Mouse (Mus musculus): ENCODE measurements around the gene Gm9970. TPM values are rescaled to one million over a fixed set of nuclear protein-coding genes. Genes with fewer than 3 reads are reported as not detected.

Gene Gm9970
- total RNA-seq (2021) = not detected
- long read RNA-seq, experiment 1 = 0 reads
- long read RNA-seq, experiment 2 = 0 reads

DNA sequence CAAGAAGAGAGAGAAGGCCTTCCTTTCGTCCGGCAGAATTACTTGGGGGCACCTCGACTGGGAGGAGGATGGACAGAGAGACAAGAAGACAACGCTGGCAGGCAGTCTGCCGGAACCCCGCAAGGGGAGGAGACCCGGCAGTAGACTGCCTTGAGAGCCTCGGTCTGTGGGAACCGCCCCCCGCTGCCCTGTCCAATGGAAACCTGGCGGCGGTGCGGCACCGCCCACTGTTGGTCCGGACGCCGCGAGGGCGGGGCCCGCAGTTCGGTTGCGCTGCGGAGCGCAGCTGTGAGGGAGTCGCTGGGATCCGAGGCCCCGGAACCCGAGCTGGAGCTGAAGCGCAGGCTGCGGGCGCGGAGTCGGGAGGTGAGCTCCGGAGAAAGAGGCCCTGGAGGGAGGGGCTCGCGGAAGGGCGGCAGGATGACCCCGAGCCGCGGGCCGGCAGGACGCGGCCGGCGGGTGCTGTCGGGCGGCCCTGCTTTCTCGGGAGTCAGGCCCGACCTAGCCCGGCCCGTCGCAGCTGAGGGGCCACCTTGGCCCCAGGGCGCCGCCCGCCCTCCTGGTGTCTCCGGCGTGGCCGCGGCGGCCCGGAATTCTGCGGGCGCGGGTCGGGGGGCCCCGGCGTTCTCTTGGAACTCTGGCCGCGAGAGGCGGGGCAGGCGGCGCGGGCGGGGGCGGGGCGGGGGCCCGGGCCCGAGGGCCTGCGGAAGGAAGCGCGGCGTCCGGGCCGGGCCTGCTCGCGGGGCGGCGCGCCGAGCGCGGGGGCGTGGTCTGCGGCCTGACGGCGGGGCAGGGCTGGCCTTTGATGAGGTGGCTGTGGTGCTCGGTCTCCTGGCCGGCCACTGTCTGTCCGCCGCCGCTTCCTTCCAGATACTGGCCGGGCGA, at the start of gene Gm9970, which contains the start of gene Nrbp1:
Gene Gm9970 (minus strand): TSS at position 596 of the 885 bp plus-strand sequence.
Gene Nrbp1 (plus strand): TSS at position 228 of the 885 bp plus-strand sequence.
- DNase-seq = peak; percentile 97

DNA sequence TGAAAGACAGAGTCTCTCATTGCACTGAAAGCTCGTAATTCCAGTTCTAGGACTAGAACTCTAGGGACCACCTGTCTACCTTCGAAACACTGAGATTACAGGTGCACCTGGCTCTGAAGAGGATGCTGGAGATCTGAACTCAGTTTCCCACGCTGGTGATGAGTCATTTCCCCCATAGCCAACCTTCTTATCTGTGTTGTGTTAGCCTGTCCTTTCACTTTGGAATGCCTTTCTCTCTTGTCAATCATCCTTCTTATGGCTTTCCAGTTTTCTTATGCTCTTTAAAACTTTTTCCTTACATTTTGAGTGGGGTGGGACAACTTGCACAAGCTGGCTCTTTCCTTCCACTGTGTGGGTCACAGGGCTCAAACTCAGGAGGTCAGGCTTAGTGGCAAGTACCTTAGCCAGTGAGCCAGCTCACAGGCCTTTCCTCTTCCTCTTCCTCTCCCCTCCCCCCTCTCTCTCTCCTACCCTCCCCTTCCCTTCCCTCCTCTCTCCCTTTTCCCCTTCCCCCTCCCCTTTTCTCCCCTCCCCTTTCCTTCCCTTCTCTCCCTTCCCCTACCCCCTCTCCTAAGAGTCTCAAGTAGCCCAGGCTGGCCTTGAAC, 48.7 kb upstream of the Gm9970 start:
- DNase-seq = no peak

DNA sequence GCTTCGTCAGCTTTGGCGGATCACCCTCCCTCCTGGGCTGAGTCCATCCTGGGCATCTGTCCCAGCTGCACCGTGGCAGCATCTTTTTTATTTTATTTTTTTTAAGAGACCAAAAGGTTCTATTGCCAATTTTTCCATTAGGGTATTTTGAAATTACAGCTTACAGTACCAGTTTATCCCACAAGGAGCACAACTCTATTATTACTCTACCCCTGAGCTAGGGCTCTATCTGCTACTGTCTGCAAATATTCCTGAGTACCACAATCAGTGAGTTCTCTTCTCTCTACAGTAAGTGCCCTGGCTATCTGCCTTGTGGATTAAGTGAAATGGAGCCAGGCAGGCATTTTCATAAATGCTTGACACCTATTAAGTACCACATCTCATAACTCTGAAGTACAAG, 47.6 kb upstream of the Gm9970 start:
- no peak for DNase-seq

DNA sequence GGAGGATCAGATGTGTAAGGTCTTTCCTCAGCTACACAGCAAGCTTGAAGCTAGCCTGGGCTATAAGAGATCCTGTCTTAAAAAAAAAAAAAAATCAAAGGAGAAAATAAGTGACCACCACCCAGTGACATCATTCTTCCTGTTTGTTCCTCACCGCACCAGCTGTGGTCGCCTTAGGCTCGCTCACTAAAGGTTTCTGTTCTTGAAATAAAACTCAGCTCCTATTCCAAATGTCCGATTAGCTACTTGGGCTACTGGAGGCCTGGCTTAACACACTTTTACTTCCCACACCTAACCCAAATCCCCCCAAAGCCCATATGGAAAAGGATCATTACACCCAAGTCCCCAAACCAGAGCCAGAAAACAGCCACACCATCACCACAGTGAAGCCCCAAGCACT, 47.2 kb upstream of the Gm9970 start:
- DNase-seq = no peak

DNA sequence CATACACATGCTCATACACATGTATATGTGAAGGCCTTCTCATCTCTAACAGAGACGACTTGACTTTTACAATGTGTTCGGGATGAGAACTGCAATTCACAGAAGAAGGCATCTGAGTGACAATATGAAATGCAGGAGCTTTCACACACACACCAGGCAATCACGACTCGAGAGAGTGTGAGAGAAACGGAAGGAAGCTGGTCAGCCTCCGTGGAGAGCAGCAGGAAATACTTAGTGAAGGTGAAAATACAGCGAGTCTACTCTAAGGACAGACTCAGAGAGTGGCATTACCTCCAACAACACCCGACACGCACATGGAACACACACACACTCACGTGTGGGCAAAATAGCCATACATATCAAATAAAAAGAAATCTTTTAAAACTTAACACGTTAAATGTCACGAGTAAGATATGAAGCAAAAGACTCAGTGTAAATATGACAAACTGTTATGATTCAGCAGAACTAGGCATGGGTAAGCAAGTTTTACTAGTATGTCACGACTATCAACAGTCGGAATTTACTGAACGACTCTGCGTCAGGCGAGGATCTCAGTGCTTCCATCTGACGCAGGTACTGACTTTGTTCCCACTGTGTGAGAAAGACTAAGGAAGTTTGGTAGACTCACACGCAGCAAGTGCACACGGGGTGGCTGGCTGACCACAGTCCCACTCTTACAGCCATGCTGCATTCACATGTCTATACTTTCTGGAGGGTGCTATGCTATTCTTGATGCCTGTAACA, 38.4 kb upstream of the Gm9970 start:
- DNase-seq = no peak

DNA sequence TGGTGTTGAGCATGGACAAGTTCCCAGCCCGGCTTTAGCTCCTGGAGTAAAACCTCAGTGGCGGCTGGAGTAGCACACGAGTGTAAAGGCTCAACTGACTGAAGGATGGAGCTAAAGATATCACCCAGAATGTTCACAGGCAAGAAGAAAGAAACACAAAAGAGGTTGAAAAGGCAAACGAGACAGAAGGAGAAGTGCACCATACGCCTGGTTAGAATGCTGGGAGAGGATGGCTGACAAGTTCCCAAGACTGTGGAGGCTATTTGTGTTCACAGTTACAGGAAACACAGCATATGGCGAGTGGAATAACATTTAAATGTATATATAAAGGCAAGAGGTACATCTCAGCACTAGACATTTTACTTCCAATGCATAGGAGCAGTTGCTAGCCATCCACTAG, 32.0 kb upstream of the Gm9970 start:
- DNase-seq = no peak

DNA sequence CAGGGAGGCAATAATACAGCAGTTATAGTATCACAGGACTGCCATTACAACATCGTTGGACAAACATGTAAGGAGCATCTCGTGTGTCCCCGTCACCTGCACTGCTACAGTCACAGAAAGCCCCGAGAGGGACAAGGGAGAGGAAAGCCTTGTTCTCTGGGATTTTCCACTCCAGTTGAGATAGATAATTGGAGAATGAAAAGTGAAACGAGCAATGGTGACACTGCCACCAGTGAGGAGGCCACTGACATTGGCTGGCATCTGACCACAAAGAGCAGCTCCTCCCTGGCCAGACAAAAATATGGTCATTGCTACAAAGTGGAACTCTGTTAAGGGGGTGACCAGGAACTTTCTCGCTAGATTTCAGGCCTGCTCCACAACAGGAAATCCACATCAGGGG, 26.7 kb upstream of the Gm9970 start:
- no peak for DNase-seq

DNA sequence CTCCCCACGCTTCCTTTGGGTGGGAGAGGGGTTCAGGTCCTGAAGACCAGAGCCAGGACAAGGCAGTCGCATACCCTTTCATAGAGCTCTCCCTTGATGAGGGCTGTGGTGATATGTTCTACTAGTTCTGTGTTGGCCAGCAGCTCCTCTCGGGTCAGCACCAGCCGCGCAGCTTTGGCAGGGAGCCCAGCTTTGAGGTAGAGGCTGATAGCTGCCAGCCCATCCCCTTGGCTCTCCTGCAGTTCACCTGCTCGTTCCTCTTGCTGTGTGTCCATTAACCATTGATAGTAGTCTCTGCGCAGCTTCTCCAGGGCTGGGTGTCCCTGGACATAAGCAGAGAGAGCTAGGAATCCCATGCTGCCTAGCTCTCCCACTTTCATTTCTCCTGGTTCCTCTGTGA, 25.1 kb upstream of the Gm9970 start:
- no peak for DNase-seq

DNA sequence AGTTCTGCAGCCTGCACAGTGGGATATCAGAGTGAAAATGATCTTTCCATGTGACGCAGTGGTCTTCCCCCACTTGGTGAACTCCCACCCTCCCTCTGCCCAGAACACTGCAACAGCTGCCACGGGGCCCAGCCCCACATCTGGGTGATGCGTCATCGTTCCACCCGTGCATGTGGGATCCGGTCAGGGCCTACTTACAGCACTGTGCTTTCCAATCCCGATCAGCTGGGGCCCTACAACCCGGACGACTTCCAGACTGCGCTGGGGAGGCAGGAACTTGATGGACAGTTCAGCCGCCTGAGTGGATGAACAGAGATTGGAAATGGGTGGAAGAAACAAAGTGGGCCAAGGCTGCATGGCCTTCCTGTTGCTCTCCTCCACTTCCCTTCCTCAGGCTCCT, 16.6 kb upstream of the Gm9970 start:
- DNase-seq = no peak

DNA sequence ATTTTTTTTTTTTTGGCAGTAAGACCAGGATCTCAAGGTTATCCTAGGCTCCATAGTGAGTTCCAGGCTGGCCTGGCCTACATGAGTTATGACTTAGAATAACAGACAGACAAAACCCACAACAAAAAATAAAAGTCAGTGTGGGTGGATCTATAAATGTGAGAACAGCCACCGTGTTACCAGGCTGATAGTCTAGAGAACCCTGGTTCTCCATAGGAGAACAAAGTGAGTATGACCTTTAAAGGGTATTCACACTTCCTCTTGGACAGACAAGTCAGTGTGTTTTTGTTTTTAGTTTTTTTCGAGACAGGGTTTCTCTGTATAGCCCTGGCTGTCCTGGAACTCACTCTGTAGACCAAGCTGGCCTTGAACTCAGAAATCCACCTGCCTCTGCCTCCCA, 14.9 kb upstream of the Gm9970 start:
- no peak for DNase-seq

DNA sequence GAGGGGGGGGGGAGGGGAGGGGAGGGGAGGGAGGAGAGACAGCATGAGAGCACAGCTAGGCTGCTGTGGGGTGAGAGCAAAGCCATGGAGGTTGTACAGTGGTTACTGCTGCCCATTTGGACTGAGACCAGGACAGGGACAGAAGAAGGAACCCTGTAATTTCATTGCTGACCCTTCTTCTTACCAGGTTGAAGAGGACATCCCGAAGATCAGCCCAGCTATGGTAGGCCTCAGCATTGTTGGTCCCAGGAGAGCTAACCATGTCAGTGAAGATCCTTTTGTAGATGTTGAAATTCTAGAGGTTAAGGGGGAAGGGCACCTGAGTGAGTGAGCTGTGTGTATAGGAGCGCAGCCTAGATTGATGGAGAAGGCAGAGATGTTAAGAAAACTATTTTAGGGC, 14.3 kb upstream of the Gm9970 start:
- no peak for DNase-seq

DNA sequence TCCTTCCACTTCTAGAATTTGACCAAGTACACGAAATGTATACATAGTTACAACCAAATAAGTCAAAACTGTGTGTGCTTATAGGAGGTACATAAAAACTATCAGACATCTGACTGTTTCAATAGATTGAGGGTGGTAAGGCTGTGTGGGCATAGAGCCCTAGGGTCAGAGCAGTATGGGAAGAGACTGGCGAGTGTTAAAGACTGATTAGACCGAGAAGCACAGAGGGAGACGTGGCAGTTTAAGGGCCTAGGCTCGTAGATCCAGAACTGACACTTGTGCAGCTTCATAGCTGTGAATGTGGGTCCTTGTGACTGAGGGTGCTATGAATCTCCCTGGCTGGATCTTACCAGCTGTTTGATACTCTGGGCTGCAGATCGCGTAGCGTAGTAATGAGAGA, 13.9 kb upstream of the Gm9970 start:
- DNase-seq = no peak

DNA sequence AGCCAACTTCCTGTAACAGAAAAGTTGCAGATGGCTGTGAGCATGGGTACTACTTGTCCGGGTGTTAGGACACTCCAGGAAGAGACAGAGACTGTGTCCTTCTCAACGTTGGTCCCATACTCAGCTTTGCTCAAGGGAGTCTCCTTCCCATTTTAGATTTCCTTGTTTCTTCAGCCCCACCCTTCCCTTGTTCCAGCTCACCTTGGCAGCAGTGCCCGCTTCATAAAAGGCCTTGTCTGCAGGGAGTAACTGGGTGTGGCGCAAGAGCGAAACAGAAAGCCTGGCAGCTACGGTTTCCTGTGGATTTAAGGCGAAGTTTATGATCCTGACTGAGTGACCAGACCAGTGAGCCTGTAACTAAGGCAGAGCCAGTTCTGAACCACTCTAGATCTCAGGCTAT, 13.4 kb upstream of the Gm9970 start:
- peak; percentile 47 for DNase-seq

DNA sequence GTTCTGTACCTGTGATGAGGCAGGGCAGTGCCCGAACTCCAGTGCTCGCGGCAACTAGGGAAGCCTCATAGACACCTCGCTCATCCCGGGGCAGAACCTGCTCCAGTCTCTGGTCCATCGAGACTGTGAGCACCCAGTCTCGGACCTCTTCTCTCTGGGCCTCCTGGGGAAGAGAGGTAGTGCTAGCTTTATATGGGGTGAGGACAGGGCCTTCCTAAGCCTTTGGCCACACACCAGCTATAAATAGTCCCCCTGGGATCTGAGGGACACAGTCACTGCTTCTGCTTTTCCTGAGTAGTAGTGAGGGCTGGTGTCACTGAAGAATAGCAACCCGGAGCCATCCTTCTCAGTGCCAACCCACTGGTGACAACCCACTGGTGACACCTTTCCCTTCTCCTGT, 12.8 kb upstream of the Gm9970 start:
- no peak for DNase-seq

DNA sequence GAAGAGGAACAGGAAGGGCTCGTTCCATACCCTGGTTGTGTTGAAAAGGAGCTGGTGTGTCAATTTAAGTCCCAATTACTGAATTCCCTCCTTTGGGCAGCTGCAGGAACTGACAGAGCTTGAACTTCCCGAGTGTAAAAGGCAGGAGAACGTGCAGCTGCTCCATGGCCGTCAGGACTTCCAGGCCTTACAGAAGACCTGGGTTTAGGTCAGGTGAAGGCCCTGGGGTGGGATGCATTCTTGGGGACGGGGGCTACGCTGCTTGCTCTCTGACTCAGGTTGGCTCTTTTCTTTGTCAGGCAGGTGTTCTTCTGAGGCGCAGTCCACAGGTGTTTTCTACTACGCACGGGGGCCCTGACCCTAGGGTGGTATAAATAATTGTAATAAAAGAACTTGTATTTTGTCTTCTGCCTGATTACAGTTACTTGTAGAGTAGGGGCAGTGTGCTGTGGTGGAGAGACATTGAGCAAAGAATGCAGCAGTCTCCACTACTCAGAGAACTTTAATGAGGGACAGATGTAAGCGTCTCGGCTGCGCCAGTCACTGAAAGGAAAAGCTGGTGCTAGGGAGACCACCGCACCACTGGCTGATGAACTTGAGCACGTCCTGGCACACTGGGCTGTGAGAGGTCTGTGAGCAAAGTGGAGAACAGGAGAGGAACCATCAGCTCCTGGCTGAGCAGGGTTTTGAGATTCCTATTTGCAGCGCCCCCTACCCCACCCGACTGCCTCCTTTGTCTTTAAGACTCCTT, 11.9 kb upstream of the Gm9970 start:
- no peak for DNase-seq

DNA sequence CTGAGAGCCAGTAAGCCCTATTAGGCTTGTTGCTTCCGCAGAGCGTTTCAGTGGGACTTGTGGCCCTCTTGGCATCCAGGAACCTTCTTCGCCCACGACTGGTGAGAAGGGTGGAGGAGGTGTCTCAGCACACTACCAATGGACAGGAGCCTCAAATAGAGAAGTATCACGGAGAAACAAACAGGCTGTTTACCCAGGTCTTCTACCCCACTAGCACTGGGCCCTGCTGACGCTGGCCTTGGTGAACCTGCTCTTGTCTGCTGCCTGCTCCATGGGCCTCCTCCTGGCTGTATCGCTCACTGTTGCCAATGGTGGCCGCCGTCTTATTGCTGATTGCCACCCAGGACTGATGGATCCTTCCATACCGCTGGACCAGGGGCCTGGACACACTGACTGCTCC, 11.1 kb upstream of the Gm9970 start:
- no peak for DNase-seq

DNA sequence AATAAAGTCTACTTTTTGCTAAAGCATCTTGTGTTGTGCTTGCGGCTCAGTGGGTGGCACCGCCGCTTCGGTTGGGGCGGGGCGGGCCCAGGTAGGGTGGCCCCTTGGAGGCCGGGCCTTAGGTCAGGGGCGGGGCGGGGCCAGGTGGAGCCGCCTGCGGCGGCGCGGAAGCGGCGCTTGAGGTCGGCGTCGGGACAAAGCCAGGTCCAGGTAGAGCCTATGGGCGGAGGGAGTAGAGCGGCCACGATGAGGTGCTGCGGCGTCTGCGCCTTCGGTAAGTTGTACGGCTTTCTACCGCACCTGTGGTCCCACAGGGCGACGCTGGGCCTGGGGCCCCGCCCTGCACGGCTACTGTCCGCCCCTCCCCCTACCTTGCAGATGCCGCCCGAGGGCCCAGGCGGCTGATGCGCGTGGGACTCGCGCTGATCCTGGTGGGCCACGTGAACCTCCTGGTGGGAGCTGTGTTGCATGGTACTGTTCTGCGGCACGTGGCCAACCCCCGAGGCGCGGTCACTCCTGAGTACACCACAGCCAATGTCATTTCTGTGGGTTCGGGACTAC, 10.6 kb upstream of the Gm9970 start, which contains the start of gene Krtcap3:
Gene Krtcap3 (plus strand): TSS at position 151 of the 561 bp plus-strand sequence.
- no peak for DNase-seq

DNA sequence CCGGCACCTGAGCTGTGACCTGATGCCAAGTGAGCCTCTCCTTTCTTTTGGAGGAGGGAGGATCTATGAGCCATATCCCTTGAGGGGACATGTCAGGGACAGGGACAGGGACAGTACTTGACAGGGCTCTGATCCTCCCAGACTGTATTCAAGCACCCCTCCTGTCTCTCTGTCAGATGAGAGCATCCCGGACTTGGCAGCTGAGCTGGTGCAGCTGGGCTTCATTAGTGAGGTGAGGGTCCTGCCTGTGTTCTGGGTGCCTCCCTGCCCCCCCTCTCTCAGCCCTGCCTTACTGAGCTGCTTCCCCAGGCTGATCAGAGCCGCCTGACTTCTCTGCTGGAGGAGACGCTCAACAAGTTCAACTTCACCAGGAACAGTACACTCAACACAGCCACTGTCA, 9.7 kb upstream of the Gm9970 start:
- DNase-seq = no peak

DNA sequence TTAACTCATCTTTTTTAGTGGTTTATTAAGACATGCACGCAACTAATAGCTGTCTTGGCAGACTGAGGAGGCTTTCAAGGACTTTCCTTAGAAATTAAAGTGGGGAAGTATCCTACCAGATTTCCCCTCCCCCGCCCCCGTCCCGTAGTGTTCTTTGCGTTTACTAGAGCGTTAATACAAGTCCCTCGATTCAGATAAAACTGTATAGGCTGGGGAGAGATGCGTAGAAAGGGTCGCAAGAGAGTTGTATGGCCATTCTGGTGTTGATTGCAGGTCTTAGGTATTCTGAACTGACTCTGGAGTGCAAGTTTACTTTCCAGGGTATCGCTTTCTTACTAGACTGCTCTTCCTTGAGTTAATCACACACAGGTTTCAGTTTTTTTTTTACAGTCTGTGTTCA, 1.2 kb upstream of the Gm9970 start:
- DNase-seq = no peak

DNA sequence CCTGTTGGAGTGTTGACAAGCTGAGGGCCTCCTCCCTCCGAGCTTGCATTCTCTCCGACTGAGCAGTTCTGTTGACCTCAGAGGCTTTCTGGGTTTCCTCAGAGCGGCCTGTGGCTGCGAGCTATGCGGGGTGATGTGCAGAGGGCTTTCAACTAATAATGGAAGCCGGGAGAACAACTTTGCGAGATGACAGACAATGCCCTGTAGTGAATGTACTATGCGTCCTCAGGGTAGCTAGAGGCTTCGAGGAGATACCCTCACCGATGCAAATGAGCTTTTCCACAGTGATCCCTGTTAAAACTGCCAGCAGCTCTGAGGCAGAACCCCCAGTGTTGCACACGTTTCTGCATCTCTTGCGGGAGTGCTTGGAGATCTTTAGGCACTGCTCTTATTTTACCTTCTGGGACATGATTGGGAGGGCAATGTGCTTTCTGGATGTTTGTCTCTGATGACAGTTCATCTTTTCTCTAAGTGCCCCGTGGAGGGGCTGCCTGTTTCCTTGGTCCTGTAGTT, 546 bp upstream of the Gm9970 start:
- DNase-seq = no peak

DNA sequence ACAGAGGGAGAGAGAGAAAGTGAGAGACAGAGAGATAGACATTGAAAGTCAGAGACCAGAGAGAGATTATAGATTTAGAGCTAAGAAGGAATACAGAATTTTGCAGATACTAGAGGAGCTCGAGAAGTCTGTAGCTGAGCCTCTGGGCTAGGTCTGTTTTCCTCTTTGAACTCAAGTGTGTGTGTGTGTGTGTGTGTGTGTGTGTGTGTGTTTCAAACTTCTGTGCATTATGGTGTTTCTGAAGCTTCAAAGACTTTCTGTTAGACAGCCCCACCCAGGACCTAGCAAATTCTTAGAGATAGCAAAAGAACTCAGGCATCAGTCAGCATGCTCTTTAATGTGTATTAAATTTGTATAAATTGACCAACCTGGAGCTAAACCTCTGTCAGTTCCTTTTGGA, 14.4 kb downstream of the Gm9970 start:
- DNase-seq = no peak

DNA sequence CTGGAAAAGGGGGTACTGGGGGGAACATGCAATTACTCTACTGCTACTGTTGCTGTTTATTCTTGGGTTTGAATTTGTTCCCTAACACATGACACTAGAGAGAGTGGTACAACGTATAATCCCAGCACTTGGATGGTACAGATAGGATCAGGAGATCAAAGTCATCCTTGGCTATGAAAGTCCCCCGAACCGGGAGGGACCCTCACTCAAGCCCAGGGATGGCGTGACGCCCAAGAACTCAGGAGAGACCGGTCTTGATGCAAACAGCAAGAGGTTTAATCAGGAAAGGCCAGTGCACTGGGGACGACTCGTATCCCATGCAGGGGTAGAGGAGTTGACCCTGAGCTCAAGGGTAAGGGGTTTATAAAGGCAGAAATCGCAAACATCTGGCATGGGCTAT, 18.3 kb downstream of the Gm9970 start:
- DNase-seq = no peak

Measured in gastrocnemius, postnatal 25 days (tissue).